Mouse (Mus musculus) gastrocnemius, adult 18-20 months (tissue): Measurements from ENCODE around the gene Taf6. TPM values are rescaled to one million over a fixed set of nuclear protein-coding genes. Genes with fewer than 3 reads are reported as not detected.
"Not testable (repeated sequence)": the region's sequence is repeated elsewhere in the genome, so short reads cannot be mapped to it uniquely, and the experiment has no call there.

Source experiments
- DNase-seq: peaks from one replicate; pipeline ENCODE4 v3.0.0; 2021; ENCODE audit warnings: low spot score
- long read RNA-seq, 2 experiments: library from polyadenylated mRNA; stranded (forward); transcript quantifications; one replicate each; pipeline ENCODE4 v2.0.0; 2021
- total RNA-seq, 2 experiments: library from RNA; stranded (reverse); gene quantifications; 2 replicates each; pipeline ENCODE4 v1.2.3; 2021

Gene Taf6
- 10 to 100 TPM; 34.5 to 34.9 TPM for total RNA-seq
- long read RNA-seq, experiment 1, transcript Taf6-201 (15 exons, 2,304 nt): major isoform, 78 of 103 reads
- long read RNA-seq, experiment 1, partial matches to known transcripts: 3 of 103 reads
- long read RNA-seq, experiment 1, other reads (novel, unspliced or antisense): 21 of 103 reads
- long read RNA-seq, experiment 2, transcript Taf6-201 (15 exons, 2,304 nt): major isoform, 50 of 82 reads
- long read RNA-seq, experiment 2, partial matches to known transcripts: 6 of 82 reads
- long read RNA-seq, experiment 2, other reads (novel, unspliced or antisense): 25 of 82 reads

GRCm38 (mm10) chr5:138186950-138187638, at the start of gene Taf6, which contains the start of gene Cnpy4:
TSS of gene Taf6 (minus strand) at chr5:138187451.
TSS of gene Cnpy4 (plus strand) at chr5:138187485.
- peak; percentile 90 for DNase-seq

GRCm38 (mm10) chr5:138234224-138234623, 47.0 kb upstream of the Taf6 start:
- DNase-seq: no peak

DNA sequence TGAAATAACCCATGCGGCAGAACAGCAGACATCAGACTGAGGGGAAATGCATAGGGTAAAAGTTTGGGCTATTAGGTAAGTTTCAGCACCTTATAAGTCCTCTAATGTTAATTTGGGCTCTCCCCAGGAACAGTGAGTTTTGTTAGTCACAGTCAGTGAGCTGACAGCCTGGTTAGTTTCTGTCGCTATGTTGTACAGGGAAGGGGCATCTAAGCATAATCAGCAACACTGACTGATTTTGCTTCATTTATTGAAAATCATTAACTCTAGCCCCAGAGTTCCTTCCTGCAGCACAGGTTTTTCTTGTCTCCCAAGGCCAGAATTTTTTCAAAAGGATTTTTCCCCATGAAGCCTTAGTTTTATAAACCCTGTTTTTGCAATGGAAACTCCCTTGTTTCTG, 46.5 kb upstream of the Taf6 start:
- DNase-seq: no peak

GRCm38 (mm10) chr5:138229511-138229910, 42.3 kb upstream of the Taf6 start:
- no peak for DNase-seq

DNA sequence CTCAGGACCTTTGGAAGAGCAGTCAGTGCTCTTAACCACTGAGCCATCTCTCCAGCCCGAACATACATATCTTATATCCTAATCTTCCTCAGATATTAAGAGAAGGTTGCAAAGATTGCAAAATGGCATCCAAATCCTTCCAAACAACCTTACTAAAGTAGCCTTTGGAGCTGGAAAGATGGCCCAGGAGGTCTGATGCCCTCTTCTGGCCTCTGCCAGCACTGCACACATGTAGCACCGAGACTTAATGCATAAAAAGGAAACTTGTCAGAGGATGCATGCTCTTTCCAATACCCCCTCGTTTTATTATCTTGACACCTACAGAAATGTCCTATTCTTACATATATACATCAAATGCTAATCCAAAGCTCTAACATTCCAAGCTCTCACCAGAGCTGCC, 40.8 kb upstream of the Taf6 start:
- no peak for DNase-seq

- DNase-seq: no peak
Observed at GRCm38 (mm10) chr5:138227367-138227766, 40.1 kb upstream of the Taf6 start.

DNA sequence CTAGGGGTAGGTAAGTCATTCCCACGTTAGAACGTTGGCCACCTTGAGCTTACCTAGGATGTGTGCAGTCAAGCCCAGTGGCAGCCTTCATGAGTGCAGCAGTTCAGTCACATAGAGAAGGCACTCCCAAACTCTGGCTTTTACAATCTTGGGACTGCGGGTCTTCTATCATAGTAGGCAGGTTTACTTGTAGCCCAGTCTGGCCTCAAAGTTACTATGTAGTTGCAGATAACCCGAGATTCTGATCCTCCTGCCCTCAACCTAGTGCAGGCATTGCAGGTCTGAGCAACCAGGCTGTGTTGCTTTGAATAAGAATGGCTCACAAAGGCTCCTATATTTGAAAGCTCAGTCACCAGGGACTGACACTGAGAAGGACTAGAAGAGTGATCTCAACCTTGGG, 39.2 kb upstream of the Taf6 start:
- DNase-seq: no peak

- no peak for DNase-seq
Observed at GRCm38 (mm10) chr5:138225700-138226099, 38.4 kb upstream of the Taf6 start, which contains the start of gene Nxpe5. TSS of gene Nxpe5 (plus strand) at chr5:138225898.

DNA sequence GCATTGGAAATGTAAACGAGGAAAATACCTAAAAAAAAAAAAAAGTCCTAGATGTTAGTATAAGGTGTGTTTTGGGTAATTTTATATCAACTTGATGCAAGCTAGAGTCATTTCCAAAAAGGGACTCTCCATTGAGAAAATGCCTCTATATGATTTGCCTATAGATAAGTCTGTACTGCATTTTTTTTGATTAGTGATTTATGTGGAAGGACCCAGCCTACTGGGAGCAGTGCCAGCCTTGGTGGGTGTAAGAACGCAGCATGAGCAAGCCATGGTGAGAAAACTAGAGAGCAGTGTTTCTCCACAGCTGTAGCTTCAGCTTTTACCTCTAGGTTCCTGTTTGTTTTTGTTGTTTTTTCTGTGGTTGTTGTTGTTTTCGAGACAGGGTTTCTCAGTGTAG, 36.0 kb upstream of the Taf6 start:
- no peak for DNase-seq

- DNase-seq: peak; percentile 80
Observed at GRCm38 (mm10) chr5:138222111-138222510, 34.9 kb upstream of the Taf6 start.

DNA sequence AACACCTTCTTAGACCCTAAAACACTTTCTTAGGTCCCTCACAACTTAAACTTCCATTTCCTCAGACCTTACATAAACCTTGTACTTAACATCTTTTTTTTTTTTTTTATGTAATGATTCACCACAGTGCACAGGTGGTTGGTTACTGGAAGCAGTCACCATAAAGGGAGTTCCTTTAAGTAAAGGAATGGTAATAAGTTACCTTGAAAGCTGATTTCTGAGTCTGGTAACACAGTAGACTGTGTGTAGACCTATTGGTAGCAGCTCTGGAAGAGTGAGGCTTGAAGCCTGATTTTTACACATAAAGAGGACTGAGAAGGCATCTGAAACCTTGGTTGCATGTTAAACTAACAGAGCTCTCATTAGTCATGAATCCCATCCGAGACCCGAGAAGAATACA, 32.6 kb upstream of the Taf6 start:
- DNase-seq: no peak

DNA sequence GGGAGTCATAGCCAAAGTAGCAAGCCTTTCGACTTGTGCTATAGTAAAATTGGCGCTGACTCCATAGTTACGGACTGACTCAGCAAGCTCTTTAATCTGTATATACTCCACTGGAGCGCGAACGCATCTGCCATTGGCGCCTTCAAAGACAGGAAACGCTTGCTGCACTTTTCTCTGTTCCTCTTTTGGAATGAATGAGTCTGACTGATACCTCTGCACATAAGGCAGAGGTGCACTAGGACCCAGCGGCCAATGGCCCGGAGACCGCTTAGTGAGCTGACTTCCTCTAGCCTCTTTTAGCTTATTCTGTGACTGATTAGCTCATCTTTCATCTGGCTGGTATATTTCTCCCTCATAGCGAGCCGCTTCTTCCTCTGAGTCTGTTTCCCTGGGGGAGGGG, 29.4 kb upstream of the Taf6 start:
- DNase-seq: not testable (repeated sequence)

DNA sequence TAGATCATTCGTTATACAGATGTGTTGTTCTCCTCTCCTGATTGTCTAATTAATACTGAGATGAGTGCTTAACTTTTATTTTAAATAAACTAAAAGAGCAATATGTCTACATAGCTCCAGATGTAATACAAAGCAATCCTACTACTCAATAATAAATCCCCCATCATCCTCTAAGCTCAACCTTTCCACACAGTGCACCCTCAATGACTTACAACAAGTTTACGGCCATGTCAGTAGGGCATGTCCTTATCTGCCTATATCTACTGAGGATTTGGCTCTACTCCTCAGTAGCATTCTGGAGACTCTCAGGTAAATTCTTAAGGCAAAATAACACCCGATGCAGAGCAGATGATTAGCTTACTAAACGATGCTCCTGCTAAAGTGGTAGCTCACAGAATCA, 20.6 kb upstream of the Taf6 start:
- no peak for DNase-seq

GRCm38 (mm10) chr5:138207253-138207652, 20.0 kb upstream of the Taf6 start:
- no peak for DNase-seq

DNA sequence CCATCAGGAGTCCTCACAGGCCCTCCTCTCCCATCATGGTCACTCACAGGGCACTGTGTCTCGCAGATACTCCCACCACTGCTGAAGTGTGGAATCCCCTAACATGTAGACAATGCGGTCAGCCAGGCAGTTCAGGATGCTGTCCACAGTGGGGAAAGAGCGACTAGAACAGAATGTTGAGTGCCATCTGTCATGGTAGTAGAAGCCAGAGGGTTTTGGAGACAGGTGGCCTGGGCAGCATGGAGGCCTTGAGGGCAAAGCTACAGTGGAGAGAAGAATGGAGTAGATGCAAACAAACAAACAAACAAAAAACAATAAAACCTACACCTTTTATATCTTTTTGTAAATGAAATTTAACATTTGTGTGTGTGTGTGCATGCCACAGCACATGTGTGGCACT, 14.8 kb upstream of the Taf6 start:
- no peak for DNase-seq

DNA sequence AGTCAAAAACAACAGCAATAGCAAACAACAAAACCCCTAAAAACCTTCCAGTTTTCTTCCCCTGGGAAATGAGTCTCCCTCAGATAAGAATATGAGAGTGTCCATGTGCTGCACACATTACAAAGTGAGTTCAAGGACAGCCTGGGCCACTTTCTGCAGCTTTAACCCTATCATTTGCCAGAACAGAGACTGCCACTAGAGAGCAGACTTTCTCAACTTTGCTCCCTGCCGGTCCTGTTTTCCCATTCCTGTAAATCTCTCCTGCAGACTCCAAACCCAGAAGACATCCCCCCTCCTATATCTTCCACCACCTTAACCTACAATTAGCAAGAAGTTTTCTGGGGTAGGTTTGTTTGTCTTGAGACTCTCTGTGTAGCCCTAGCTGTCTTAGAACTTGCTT, 12.3 kb upstream of the Taf6 start:
- DNase-seq: no peak

DNA sequence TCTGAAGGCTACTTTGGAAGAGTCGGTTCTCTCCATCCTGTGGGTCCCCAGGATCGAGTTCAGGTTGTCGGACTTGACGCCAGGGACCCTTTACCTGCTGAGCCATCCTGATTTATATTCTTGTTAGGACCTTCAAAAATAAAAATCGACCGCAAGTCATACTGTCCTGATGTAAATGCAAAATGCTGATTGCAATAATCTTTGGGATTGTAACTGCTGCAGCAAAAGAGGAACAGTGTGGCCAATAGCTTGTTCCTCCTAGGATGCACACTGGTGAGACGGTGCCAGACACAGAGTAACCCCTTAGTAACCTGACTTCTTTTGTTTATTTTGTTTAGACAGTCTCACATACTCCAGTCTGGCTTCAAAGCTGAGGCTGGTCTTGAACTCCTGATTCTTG, 8.2 kb upstream of the Taf6 start:
- no peak for DNase-seq

GRCm38 (mm10) chr5:138194755-138195345, 7.6 kb upstream of the Taf6 start:
- DNase-seq: peak; percentile 17

- DNase-seq: peak; percentile 89
Observed at GRCm38 (mm10) chr5:138193771-138194727, 6.8 kb upstream of the Taf6 start, which contains the start of gene Mblac1. TSS of gene Mblac1 (plus strand) at chr5:138194314.

DNA sequence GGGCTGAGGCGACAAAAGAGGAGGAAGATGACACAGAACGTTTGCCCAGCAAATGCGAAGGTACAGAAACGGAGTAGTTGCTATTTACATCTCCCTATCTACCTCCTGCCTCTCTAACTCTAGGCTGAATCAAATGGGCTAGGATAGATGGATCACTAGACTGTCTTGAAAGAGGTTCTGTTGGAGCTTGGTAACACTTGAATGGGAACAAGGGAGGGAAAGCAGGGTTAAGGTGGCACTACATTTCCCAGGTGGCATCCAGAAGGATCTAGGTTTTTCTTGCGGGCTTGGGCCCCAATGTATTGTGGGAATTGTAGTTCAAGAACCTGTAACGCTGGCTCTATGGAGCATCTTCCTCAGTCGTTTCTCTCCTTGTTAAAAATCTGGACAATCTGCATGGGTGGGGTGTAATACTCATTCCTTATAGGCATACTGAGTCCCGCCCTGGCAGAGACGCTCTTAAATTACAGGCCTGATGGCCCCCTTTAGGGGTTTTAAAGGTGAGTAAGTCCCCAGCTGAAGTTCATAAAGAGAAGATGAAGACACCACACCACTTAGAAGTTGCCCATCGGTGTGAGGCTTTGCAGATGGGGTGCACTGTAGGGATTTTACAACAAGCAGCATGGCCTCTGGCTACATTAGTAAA, 533 bp upstream of the Taf6 start:
- DNase-seq: peak; percentile 80

DNA sequence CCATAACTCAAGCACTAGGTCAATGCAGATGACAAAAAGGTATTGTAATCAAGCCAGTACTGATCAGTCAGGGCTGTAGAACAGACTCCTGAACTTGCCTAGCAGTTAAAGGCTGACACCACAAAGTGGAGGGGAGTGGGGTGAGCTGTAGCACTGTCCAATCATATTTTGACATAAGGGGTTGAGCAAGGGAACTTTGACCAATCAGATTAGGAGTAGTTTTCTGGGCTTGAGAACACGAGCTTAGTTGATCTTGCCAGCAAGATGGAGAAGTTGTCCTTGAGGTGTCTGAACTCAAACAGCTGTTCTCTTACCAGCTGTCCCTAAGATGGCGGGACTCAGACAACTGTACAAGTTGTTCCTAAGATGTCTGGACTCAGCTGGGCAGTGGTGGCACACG, 14.0 kb downstream of the Taf6 start:
- DNase-seq: no peak
